Mouse (Mus musculus): Measurements from ENCODE around the gene Uty. TPM values are rescaled to one million over a fixed set of nuclear protein-coding genes. Genes with fewer than 3 reads are reported as not detected.

Uty gene
- polyA plus RNA-seq (2017; shearing (Covaris generic)) = 10 to 100 TPM; 34.4 to 37.7 TPM

DNA sequence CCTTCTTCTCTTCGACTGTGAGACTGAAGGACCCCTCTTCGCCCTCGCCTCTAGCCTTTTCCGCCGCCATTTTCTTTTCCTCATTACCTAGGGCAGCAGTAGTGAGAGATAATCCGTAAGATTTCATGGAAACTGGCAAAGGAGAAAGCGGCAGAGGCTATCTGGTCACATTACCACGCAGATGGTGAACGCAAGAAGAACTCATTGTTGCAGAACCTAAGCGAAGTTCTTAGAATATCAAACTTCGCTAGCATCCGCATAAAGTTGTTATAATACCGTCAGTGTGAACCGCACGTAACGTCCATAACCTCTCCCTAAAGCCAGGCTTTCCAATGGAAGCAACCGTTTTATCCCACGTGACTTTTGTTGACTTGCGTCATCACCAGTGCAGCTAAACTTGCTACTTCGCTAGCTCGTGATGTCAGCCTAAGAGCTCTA lies at the start of gene Uty:
Uty (minus strand) TSS at position 334 of the 438 bp plus-strand sequence.

DNA sequence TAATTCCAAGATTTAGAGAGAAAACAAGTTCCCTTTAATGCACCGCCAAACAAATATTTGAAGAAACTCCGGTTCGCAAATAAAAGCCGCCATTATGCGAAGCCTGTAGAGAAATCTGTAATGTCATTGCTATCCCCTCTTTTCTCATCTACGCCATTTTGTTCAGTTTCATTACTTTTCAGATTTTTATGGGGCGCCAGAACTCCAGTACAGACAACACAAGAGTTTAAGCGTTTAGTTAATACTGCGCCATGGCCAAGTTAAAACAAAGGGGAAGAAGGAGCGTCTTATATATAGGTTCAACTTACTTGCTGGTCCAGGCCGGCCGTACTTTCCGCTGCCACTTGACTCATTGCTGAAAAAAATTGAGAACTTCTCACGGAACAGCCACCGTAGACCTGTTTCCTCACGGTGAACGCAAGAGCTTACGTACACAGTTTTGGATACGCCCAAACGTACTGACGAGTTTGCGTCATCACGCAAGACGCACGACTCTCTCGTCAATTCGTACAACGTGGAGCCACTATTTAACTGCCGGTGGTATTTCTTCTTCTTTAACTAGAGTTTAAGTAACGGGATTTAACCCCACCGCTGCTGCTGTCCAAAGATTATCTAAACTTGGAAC lies 40.7 kb upstream of the Uty start, which contains the start of gene Ddx3y:
Ddx3y (minus strand) TSS at position 459 of the 625 bp plus-strand sequence.

Other genes with a start within 250 kb of the Uty start
- 100 to 1,000 TPM in 1 of 2 experiments, 10 to 100 TPM in 1; 95.1 to 113 TPM for gene Eif2s3y, start 235.2 kb downstream of the Uty start, polyA plus RNA-seq (2017; shearing (Covaris generic))
- 100 to 1,000 TPM in 1 of 2 experiments, 10 to 100 TPM in 1; 90.2 to 116 TPM for gene Ddx3y, start 40.9 kb upstream of the Uty start, polyA plus RNA-seq (2017; shearing (Covaris generic))
- under 1 TPM; 0.05 to 0.09 TPM for gene Usp9y, start 214.0 kb upstream of the Uty start, polyA plus RNA-seq (2017; shearing (Covaris generic))

All from inflammation-experienced regulatory T-cells (primary cell).